Mouse (Mus musculus): Measurements from ENCODE around the gene Nt5c2.

Gene Nt5c2

DNA sequence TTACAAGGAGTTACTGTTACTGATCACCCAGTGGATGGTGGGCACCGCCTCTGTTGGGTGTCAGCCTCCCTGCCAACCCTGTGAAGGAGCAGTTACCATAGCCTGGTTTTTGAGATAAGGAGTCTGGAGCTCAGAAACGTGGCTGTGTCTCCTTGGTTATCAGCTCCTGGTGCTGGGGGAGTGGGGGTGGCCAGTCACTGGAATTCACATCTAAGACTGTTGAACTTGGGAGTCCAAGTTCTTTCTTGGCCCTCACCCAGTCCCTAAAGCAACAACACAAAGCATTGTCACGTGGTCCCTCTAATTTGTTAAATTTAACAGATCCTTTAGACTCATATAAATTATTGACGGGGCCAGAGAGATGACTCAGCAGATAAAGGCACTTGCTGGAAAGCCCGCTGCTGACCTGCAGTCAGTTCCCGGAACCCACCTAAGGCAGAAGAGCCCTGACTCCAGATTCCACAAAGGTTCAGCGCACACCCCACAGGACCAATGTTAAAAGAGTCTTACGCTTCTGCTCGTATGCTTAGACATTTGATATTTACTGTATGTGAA, 165.4 kb downstream of the Nt5c2 start:
- in situ Hi-C loops (cut with MboI, MseI): no loop called here

DNA sequence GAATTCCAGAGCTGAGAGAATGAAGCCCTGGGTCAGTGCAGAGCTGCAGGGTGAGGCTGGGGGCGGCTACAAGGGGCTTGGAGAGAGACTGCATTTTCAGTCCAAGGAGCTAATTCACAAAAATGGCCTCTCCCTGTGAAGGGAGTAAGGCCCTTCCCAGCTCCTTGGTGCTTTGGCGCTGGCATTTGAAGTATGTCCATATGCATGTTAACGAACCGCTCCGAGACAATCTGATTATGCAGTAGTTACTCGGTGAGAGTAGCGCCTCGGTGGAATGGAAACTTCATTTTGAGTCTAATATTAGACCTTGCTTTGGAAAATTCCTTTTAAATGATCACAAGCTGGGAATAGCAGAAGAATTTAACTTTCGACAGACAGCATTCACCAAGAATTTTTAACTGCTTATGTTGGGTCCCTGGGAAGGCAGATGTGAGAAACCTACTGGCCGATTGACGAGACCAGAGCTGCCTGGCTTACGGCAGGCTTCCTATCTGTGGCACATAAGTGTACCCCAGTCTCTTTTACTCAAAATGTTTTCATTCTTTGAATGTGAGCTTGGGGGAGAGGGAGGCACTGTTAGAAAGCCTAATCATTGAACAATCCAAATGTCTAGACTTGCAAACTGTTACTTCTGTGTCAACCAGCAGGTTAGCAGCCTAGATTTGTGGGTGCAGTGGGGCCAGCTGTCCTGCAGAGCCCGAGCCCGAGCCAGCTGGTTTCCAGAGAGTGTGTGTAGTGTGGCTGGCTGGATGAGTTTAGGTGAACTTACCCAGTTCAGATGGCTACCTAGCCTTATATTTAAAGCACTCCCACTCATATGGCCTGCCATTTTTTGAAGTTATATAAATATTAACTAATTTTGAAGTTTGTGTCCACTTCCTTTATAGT, 166.3 kb downstream of the Nt5c2 start:
- in situ Hi-C loops (cut with MboI, MseI): no loop called here

DNA sequence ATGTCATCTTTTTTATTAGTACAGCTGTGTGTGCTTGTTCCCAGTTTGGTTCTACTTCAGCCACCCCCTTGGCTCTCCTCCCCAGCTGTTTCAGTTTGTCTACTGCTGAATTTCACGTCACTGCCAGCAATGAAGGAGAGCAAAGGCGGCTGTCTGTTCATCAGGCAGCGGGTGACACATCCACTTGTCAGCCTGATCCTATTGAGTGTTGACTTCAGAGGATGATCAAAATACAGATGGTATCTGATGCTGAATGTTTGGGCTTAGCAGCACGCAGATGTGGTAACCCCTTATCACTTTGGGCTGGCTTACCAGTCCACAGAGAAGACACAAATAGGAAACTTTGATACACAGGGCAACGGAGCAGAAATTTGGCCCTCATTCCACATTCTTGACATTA, 168.5 kb downstream of the Nt5c2 start:
- in situ Hi-C loops (cut with MboI, MseI): no loop called here

DNA sequence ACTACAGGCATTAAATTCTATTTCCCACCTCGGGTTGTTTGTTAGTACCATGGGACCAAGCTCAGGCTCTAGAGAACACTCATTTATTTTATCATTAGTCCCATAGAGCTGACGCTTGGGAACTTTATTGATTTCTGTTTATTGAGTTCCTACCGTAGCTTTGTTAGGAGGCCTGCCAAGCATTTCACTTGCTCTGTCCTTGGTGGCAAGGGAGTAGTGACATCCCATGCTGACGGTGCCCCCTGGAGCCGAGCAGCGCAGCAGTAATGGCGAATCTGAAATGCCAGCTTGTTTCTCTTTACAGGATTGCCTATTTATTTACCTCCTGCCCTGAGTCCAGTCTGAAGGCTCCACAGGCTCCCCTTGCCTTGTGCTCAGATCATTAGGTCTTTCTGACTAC, 168.9 kb downstream of the Nt5c2 start:
- in situ Hi-C loops (cut with MboI, MseI): no loop called here

DNA sequence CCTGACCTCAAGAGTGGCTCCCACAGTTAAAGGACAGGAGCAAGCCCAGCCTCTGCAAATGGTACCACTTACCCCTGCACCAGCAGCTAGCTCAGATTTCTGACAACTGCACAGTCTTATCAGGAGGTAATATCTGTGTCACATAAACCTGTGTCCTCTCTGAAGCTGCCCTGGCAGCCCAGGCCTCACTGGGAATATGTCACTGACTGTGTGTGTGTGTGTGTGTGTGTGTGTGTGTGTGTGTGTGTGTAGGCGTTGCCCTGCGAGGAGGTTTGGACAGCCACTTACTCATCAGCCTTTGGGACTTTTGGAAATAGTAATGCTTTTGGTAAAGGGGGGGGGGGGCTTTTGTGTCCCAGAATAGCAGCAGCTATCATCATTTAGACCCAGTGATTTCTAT, 171.9 kb downstream of the Nt5c2 start:
- in situ Hi-C loops (cut with MboI, MseI): no loop called here

DNA sequence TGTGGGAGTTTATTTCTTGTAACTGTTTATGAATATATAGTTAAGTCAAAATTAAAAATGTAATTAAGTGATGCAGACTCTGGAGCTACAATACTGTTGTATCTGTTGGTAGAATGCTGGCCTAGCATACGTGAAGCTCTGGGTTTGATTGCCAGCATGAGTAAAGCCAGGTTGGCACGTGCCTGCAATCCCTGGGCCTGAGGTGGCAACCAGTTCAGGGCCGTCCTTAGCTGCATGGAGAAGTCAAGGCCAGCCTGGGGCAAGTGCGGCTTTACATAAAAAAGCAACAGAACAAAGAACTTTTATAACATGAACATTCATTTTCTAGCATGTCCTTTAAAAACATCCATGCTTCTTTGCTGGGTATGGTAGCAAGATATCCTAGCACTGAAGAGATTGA, 173.9 kb downstream of the Nt5c2 start:
- in situ Hi-C loops (cut with MboI, MseI): no loop called here

DNA sequence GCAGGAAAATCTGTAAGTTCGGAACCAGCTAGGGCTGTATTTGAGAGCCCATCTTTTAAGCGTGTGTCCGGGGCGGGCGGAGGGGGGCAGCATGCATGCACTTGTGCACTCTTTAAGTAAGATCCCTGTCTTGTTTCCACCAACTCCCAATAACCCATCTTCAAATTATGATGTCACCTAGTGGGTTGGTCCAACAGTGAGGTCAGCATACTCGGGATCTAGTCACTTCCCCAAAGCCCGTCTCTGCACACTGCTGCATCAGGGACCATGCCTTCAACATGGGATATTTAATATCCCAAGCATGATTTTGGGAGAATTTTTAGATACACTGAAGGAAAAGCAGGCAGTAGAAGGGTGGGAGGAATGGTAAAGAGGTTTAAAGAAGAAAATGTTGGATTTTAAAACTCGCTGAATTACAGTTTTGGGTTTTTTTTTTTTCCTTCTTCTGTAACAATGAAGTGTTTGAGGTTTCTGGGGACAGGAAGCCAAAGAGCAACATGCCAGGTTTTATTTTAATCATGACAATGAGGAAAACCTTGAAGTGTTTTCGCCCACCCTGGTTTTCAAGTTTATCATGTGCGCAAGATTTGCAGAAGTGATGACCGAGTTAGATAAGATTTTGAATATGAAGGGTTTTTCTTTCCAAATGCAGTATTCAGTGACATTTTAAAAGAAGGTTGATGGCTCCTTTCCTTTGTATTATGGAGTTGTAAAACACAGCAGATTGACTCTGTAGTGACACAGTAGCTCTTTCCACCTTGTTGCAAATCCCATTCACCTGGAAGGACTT, 177.5 kb downstream of the Nt5c2 start:
- in situ Hi-C loops (cut with MboI, MseI): no loop called here

DNA sequence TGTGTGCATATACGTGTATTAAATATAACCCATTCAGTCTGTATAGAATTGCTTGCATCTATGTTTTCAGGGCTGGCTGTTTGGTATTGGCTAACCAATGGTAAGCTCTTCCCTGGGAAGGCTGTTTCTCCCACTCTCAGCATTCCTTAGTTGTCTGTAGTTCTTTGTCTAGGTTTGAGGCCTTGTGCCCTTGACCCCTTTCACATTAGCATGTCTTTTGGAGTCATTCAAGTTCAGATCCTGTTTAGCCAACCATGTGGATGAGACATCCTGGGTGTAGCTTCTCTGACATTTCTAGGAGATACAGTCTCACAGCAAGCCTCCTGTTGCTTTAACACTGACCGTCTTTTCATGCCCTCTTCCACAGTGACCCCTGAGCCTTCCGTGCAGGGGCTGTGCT, 178.9 kb downstream of the Nt5c2 start:
- in situ Hi-C loops (cut with MboI, MseI): no loop called here

DNA sequence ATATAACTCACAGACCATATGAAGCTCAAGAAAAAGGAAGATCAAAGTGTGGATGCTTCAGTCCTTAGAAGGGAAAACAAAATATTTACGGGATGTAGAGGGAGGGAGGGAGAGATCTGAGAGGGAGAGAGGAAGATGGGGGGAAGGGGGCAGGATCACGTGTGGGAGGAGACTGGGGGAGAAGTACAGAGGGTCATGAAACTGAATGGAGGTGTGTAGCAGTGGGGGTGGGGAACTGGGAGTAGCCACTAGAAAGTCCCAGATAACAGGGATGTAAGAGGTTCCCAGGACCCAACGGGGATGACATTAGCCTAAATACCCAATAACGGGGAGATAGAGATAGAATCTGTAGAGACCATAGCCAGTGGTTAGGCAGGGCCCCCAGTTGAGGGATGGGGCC, 179.6 kb downstream of the Nt5c2 start:
- in situ Hi-C loops (cut with MboI, MseI): no loop called here

DNA sequence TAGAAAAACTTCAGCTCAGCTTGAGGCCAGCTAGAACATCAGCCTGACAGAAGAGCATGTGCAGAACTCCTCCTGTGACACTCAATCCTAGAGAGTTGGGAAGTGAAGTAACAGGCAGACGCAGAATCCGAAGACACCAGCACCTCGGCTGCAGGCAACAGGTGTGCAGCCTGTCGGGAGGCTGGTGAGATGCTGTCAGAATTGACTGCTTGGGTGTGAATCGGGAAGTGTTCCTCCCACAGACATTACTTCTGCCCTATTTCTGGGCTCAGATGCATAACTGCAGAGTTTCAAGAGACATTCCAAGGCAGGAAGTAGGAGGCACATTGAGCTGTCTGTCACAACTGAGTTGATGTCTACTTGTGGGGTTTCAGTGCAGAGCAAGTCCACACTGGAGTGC, 180.7 kb downstream of the Nt5c2 start:
- in situ Hi-C loops (cut with MboI, MseI): no loop called here

Measured in T-helper 2 cell (primary cell).